Mouse (Mus musculus): Measurements from ENCODE around the gene Cwc25. TPM values are rescaled to one million over a fixed set of nuclear protein-coding genes. Genes with fewer than 3 reads are reported as not detected.

Gene Cwc25
- total RNA-seq, 1 experiment from 2014 or later: 17.6 TPM

DNA sequence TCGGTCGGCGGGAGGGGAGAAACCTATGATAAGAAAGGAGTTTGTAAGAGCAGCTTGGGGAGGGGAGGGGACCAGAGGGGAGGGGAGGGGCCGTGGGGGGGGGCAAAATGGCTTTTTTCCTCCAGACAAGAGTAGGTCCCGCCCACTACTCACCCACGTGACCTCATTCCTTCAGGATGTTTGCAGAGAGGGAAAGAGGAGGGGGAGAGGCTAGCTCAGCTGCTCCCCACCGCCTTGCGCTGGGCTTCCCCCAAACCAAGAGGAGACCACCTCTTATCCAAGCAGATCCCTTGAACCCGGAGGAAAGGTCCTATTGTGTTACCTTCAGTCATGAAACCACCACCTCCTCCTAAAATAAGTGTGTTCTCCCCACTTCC, 66.7 kb downstream of the Cwc25 start:
- peak; percentile 92 for DNase-seq

DNA sequence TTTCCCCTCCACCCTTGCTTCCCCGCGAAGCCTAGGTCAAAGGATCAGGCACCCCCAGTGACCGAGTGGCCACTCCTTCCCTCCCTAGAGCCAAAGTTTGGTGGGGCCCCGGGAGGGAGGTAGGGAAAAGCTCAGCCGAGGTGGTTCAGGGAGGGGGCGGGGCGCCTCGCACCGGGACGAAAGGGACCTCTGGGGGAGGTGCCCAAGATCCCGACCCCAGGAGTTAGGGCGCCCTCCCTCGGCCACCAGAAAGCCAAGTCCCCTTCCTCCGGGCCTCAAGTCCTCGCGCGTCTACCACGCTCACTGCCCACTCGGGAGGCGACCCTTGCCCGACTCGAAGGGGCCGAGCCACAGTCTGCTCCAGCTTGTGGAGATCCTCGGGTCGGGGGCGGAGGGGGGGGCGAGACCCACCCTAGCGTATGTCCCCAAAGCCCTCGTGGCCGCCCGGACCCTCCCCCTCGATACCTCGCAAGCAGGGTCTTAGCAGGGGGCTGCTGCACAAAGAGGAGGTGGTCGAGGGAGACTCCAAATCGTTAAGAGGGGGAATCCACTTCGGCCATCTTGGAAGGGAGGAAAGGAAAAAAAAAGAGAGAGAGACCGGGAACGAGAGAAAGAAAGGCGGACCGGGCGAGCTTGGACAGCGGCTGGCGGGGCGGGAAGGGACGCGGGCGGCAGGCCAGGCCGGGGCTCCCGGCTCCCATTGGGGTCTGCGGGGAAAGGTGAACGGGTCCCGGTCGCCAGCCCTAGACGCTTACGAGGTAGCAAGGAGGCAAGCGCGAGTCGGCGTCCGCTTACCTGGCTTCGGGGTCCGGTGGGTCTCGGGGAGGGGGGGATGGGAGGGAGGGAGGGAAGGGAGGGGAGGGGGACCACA, 67.4 kb downstream of the Cwc25 start:
- peak; percentile 93 for DNase-seq

DNA sequence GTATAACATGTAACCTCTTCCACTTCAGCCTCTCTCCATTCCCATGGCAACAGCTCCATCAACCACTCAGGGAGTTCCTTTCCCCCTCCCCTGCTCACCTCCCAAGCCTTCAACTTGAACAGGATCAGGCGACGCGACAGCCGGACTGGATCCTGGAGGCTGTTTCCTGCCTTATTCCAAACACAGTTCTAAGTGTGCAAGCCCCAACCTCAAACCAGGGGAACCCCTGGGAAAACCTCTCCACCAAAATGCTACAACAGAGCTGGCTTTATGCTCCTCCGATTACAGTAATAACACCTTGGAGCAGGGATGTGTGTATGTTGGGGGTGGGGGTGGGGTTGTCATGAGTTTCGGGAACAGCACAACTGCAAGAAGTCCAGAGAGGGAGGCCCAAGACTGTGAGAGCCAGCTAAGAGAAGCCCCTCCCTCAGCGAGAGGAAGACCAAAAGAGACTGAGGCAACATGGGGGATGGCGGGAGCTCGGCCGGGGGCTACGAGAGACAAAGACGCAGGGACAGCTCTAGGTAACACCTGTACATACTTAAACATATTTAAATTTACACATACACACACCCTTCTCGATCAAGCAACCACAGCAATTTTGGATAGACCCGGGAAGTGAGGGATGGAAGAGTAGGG, 68.3 kb downstream of the Cwc25 start:
- peak; percentile 25 for DNase-seq

DNA sequence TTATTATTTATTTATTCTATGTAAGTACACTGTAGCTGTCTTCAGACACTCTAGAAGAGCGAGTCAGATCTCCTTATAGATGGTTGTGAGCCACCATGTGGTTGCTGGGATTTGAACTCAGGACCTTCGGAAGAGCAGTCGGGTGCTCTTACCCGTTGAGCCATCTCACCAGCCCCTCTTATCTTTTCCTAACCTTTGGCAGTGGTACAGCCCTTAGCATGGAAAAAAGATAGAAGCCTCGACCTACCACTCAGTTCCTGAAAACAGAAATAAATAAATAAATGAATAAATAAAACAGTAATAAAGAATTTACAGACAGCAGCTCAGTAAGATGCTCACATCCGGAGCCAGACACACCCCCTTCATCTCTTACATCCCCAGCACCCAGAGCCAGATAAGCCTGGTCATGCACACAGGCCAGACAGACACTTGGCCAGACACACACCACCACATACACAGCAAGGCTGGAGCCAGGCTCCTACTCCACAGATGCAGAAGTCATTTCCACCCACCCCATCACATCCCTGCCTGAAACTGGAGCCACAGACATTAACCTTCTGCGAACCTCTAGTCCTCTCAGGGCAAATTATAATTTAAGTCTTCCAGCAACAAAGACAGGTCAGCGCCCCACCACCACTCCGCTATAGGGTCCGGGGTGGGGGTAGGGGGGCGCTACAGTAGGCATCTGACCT, 69.0 kb downstream of the Cwc25 start:
- peak; percentile 11 for DNase-seq

DNA sequence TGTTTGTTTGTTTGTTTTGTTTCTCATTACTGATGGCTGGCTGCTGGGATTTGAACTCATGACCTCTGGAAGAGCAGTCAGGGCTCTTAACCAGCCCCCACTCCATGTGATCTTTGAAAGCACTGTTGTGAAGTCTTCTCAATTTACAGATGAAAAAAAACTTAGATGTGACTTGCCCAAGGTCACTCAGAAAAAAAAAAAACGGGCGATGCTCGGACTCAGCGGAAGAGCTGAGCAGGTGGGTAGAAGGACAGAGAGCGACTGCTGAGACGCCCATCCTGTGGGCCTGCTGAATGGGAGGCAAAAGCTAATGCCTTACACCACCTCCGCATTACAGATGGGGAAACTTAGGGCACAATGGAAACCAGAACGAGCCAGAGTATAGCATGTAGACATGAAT, 69.7 kb downstream of the Cwc25 start:
- DNase-seq: no peak

DNA sequence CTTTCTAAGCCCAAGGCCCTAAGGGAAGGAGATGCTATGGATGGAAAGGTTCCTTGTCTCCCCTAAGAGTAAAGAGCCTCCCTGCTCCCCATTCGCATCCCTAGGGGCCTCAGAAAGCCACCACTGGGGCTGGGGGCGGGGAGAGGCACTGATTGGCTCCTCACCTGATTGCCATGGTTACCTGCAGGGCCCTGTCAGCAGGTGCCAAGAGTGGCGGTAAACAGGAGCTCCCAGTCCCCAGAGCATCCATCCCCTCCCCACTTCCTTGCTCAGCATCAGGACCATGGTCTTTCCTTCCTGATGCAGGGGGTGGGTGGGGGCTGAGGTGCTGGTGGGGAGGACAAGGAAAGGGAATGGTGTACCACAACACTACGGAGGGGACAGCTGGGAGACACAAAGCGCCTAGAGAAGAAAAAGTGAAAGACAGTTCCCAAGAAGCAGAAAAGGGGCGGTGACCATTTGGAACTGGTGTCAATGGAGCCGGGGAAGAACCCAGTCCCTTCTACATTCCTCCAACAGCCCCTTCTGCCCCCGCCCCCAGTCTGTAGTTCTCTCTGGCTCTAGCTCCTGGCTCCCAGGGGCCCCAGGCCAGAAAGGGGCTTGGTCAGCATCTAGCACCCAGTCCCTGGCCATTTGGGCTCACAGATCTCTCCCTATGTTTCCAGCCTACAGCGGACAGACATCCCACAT, 70.5 kb downstream of the Cwc25 start:
- DNase-seq: no peak

Small RNA genes lying within 50 kb of the gene (microRNA-seq; reads per million reads assigned to microRNA genes)
- gene Mir8102: 0 to 0.43 reads per million in 2 experiments

Other genes with a start within 250 kb of the Cwc25 start
- 9.2 and 10.1 TPM in 2 replicates for gene Srcin1, start 190.4 kb downstream of the Cwc25 start, total RNA-seq (2021)
- 6.3 and 6.4 TPM in 2 replicates for gene Epop, start 136.9 kb downstream of the Cwc25 start, total RNA-seq (2021)
- gene Mllt6, start 103.1 kb downstream of the Cwc25 start, total RNA-seq (2021): 37.0 and 45.2 TPM in 2 replicates
- gene Cisd3, start 80.7 kb downstream of the Cwc25 start, total RNA-seq (2021): 277 and 297 TPM in 2 replicates
- gene Pcgf2, start 66.1 kb downstream of the Cwc25 start, total RNA-seq (2021): 28.1 and 32.6 TPM in 2 replicates
- 216 and 225 TPM in 2 replicates for gene Psmb3, start 63.2 kb downstream of the Cwc25 start, total RNA-seq (2021)
- gene Pip4k2b, start 21.9 kb downstream of the Cwc25 start, total RNA-seq (2021): 24.8 and 34.7 TPM in 2 replicates
- not detected in 2 replicates for gene 1700001P01Rik, start 9.4 kb upstream of the Cwc25 start, total RNA-seq (2021)
- 809 and 980 TPM in 2 replicates for gene Rpl23, start 15.9 kb upstream of the Cwc25 start, total RNA-seq (2021)
- gene Lasp1, start 32.4 kb upstream of the Cwc25 start, total RNA-seq (2021): 98.2 and 107 TPM in 2 replicates
- gene B230217C12Rik, start 74.2 kb upstream of the Cwc25 start, total RNA-seq (2021): 2.4 and 3.5 TPM in 2 replicates
- gene Fbxo47, start 117.6 kb upstream of the Cwc25 start, total RNA-seq (2021): 1.0 and 1.2 TPM in 2 replicates
- 4.3 and 4.8 TPM in 2 replicates for gene Plxdc1, start 219.9 kb upstream of the Cwc25 start, total RNA-seq (2021)
- 1.1 and 4.4 TPM in 2 replicates for gene Arl5c, start 229.6 kb upstream of the Cwc25 start, total RNA-seq (2021)